Mouse (Mus musculus) spleen, adult 2 months (tissue): ENCODE data around the gene Lpo.

Source experiments
- CTCF ChIP-seq: fragments of 200-500 bp; IDR thresholded peaks from 2 replicates; pipeline ENCODE4 v1.5.1; 2011; ENCODE audit warnings: mild to moderate bottlenecking, inconsistent platforms; ENCODE audit not compliant: insufficient read depth, insufficient read length, insufficient replicate concordance; ENCODE audit errors: extremely low read depth
- POLR2A ChIP-seq: fragments of 200-500 bp; IDR thresholded peaks from 2 replicates; pipeline ENCODE4 v1.6.1; 2011; ENCODE audit warnings: low read depth, low read length, inconsistent platforms

- TF ChIP-seq CTCF = no peak
- no peak for TF ChIP-seq POLR2A
Measured at GRCm38 (mm10) chr11:87871766-87872165, 43.7 kb upstream of the Lpo start.
